Mouse (Mus musculus) liver, embryonic 14.5 days (tissue): Measurements from ENCODE around the gene Ctcf. TPM values are rescaled to one million over a fixed set of nuclear protein-coding genes. Genes with fewer than 3 reads are reported as not detected.

Experiments
- ATAC-seq: fragments of 200-750 bp; cut with Nextera tagmentation; 2 replicates; pipeline ENCODE4 v1.8.0; 2017; ENCODE audit warnings: moderate number of reproducible peaks, mild to moderate bottlenecking, moderate library complexity; ENCODE audit not compliant: insufficient read depth
- DNase-seq, 3 experiments: peaks; one replicate each; pipeline ENCODE4 v3.0.0-alpha.2; 2012 to 2013; ENCODE audit warnings: low read depth in 3 of 3, low spot score in 3 of 3
- H3K27ac ChIP-seq: fragments of 300-500 bp; sonication (generic); 2 replicates; pipeline ENCODE4 v1.5.1; 2014; ENCODE audit warnings: moderate library complexity, mild to moderate bottlenecking, control low read depth, inconsistent platforms
- H3K27me3 ChIP-seq: fragments of 300-500 bp; sonication (generic); 2 replicates; pipeline ENCODE4 v1.6.1; 2014; ENCODE audit warnings: mild to moderate bottlenecking, low read length, moderate library complexity; ENCODE audit not compliant: control insufficient read depth, insufficient read depth
- H3K36me3 ChIP-seq: fragments of 300-500 bp; sonication (generic); replicated peaks from 2 replicates; pipeline ENCODE4 v1.6.1; 2014; ENCODE audit warnings: low read depth; ENCODE audit not compliant: control insufficient read depth, insufficient read depth
- H3K4me1 ChIP-seq, 2 experiments: fragments of 200-500 bp in 1 of 2; fragments of 300-500 bp in 1 of 2; sonication (generic) in 1 of 2; replicated peaks; 2 replicates each; pipeline ENCODE4 v1.6.1; 2012 to 2014; ENCODE audit warnings: antibody characterized with exemption in 1 of 2, inconsistent platforms in 1 of 2, low read length in 1 of 2; ENCODE audit not compliant: control insufficient read depth in 2 of 2, insufficient read depth in 2 of 2
- H3K4me2 ChIP-seq: fragments of 300-500 bp; sonication (generic); 2 replicates; pipeline ENCODE4 v1.6.1; 2014; ENCODE audit warnings: low read depth, mild to moderate bottlenecking, control low read depth, moderate library complexity
- H3K4me3 ChIP-seq, 2 experiments: fragments of 200-500 bp in 1 of 2; fragments of 300-500 bp in 1 of 2; sonication (generic) in 1 of 2; 2 replicates each; pipeline ENCODE4 v1.5.1; 2012 to 2014; ENCODE audit warnings: low read depth in 2 of 2, low read length in 2 of 2, mild to moderate bottlenecking in 2 of 2, control low read depth in 1 of 2, inconsistent platforms in 1 of 2, moderate library complexity in 1 of 2; ENCODE audit not compliant: insufficient read depth in 1 of 2
- H3K9ac ChIP-seq: fragments of 300-500 bp; sonication (generic); replicated peaks from 2 replicates; pipeline ENCODE4 v1.6.1; 2014; ENCODE audit warnings: mild to moderate bottlenecking, control low read depth, moderate library complexity
- H3K9me3 ChIP-seq: fragments of 300-500 bp; sonication (generic); 2 replicates; pipeline ENCODE4 v1.6.1; 2016; ENCODE audit warnings: low read length, mixed read lengths; ENCODE audit not compliant: control insufficient read depth
- CTCF ChIP-seq: IDR thresholded peaks from 2 replicates; pipeline ENCODE4 v1.5.1; 2016; ENCODE audit warnings: antibody characterized with exemption, low read depth, control low read depth
- EP300 ChIP-seq: IDR thresholded peaks from 2 replicates; pipeline ENCODE4 v1.6.1; 2016; ENCODE audit warnings: antibody characterized with exemption, low read depth
- WGBS: fragments of 180-500 bp; shearing (Covaris S2); extraction: QIAGEN DNeasy Blood & Tissue Kit; methylation state at CpG from one replicate; pipeline ENCODE4 v1.1.7; 2014; ENCODE audit not compliant: insufficient replicate concordance; 5-methylcytosine and 5-hydroxymethylcytosine counted together
- polyA plus RNA-seq, 2 experiments: library from polyadenylated mRNA; depleted of rRNA in 1 of 2; stranded (reverse) in 1 of 2; unstranded in 1 of 2; fragments of >200 nt; fragmentation: Nextera tagmentation in 1 of 2; extraction: Ambion mirVana in 1 of 2; gene quantifications; 2 replicates each; pipeline versions ENCODE4 v1.2.1 to v1.2.3; 2012 to 2014

The Ctcf gene
- polyA plus RNA-seq, 2 experiments: 21.1 to 40.9 TPM

DNA sequence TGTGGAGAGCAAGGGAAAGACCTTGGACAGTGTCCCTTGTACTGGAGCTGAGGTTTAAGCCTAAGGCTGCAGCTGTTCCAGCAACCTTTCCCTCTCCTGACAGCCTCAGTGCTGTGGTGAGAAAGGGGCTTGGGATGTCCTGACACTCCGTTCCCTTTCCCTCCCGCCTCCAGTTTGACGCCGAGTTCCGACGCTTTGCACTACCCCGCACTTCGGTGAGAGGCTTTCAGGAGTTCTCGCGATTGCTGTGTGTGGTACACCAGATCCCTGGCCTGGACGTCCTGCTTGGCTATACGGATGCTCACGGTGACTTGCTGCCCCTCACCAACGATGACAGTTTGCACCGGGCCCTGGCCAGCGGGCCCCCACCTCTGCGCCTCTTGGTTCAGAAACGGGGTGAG, 65.6 kb downstream of the Ctcf start:
- peak overlapping the region; percentile 97 for H3K4me2 ChIP-seq
- H3K9me3 ChIP-seq: no peaks in the 10 kb centered on the region
- H3K27ac ChIP-seq: peak overlapping the region; percentile 49
- 0 out of 2 replicates have a peak, but pooled peaks have one; percentile 1 for ATAC-seq
- peak overlapping the region; percentile 61 to 77 for H3K4me3 ChIP-seq
- H3K4me1 ChIP-seq: peaks cover 2 to 17% of the 10 kb centered on the region in 2 experiments; a peak in 3 of 4 replicates
- peak overlapping the region; percentile 57 for H3K9ac ChIP-seq
- no peaks in the 10 kb centered on the region for H3K27me3 ChIP-seq
- DNase-seq: no peak
- TF ChIP-seq EP300: no peak
- no peak for TF ChIP-seq CTCF
- no peaks in the 10 kb centered on the region; the same call in 1 of the 2 replicates for H3K36me3 ChIP-seq
- WGBS: 65% methylated on average over 18 of the region's 18 CpGs

DNA sequence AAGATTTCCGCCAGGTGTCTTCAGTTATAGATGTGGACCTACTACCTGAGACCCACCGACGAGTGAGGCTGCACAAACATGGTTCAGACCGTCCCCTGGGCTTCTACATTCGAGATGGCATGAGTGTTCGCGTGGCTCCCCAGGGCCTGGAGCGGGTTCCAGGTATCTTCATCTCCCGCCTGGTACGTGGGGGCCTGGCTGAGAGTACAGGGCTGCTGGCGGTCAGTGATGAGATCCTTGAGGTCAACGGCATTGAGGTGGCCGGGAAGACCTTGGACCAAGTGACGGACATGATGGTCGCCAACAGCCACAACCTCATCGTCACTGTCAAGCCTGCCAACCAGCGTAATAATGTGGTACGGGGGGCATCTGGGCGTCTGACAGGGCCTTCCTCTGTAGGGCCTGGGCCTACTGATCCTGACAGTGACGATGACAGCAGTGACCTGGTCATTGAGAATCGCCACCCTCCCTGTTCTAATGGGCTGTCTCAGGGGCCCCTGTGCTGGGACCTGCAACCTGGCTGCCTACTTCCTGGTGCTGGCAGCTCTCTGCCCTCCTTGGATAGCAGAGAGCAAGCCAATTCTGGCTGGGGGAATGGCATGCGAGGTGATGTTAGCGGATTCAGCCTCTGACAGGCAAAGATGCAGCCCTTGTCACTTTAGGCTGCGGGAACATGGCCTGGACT, 66.5 kb downstream of the Ctcf start:
- DNase-seq (no peak), ATAC-seq (no peak)
- Histone ChIP-seq H3K9ac (no peak overlapping the region), H3K4me1 (peaks cover 2 to 21% of the 10 kb centered on the region in 2 experiments; a peak in 3 of 4 replicates), H3K9me3 (no peaks in the 10 kb centered on the region), H3K27me3 (no peaks in the 10 kb centered on the region), H3K4me3 (no peak overlapping the region), H3K4me2 (no peak overlapping the region), H3K36me3 (no peaks in the 10 kb centered on the region; the same call in 1 of the 2 replicates), H3K27ac (no peak overlapping the region)
- TF ChIP-seq CTCF: no peak
- TF ChIP-seq EP300: no peak
- 85% methylated on average over 24 of the region's 24 CpGs for WGBS

DNA sequence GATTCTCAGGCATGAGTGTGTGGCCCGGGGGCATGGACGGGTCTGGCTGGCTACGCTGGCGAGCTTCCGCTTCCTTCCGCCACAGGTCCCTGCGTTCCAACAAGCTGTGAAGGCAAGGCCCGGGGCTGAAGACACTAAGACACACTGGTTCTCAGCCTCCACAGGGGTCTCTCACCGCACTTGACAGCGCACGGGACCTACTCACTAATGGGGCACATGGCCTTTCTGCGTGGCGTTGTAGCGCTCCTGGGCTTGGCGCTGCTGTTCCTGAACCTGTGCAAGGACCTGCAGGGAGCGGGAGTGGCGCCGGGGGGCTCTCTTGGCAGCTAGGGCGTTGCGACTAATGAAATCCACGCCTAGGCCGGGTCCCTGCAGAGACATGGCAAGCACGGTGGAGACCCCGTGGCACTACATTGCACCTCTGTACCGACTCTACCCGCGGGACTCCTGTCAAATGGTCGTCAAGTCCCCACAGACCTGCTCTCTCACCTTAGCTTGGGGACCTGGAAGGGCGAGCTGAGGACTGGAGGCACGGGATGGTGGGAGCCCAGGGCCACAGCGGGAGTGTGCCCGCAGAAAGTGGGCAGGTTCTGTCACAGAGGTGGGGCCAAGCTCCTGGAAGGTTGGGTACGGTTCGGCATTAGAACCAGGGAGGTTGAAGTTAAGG, 67.9 kb downstream of the Ctcf start:
- no peak overlapping the region for H3K4me3 ChIP-seq
- ATAC-seq (no peak), DNase-seq (no peak)
- 87% methylated on average over 34 of the region's 34 CpGs for WGBS
- TF ChIP-seq EP300: no peak
- TF ChIP-seq CTCF: no peak
- H3K9me3 ChIP-seq: no peaks in the 10 kb centered on the region
- H3K36me3 ChIP-seq: no peaks in the 10 kb centered on the region
- no peak overlapping the region for H3K4me2 ChIP-seq
- H3K4me1 ChIP-seq: peaks cover 2 to 21% of the 10 kb centered on the region in 2 experiments; a peak in 3 of 4 replicates
- no peak overlapping the region for H3K9ac ChIP-seq
- no peaks in the 10 kb centered on the region for H3K27me3 ChIP-seq
- no peak overlapping the region for H3K27ac ChIP-seq

DNA sequence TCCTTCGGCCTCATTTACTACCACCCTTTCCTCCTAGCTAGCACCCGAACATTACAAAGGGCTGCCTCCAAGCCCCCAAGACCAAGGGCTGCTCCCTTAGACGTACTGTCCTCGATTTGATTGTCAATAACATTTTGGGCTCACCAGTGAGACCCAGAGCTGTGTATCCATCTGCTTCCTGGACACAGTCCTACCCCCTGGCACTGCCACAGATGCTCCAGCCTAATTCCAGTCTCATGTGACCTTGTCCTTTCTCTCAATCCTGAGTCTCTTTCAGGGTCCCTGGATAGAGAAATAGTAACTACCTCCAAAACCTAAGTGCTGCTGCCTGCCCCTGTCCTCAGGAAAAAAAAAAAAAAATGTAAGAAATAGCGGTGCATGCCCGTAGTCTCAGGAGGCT, 68.6 kb downstream of the Ctcf start:
- TF ChIP-seq CTCF (no peak), EP300 (no peak)
- Histone ChIP-seq H3K9ac (no peak overlapping the region), H3K36me3 (no peaks in the 10 kb centered on the region), H3K27me3 (no peaks in the 10 kb centered on the region), H3K4me3 (no peak overlapping the region), H3K4me1 (peaks cover 2 to 20% of the 10 kb centered on the region in 2 experiments; a peak in 3 of 4 replicates), H3K9me3 (no peaks in the 10 kb centered on the region), H3K4me2 (no peak overlapping the region), H3K27ac (no peak overlapping the region)
- WGBS: 73% methylated on average over 6 of the region's 6 CpGs
- ATAC-seq: no peak
- no peak for DNase-seq

DNA sequence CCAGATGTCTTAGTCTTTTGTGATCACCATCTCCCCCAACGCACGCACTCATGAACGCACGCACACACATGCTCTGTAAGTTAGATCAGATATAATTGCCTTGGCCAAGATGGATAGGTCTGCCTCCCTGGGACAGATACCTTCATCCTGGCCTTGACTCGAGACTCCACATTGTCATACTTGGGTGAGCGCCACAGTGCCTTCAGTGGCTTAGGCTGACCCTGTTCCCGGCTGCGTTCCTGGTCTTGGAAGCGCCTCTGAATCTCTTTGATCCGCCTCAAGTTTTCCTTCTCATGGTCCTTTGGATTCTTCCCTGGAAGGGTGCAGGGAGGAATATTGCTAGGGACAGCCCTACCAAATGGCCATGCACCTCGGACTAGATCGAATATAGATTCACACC, 70.1 kb downstream of the Ctcf start:
- Histone ChIP-seq H3K4me3 (no peak overlapping the region), H3K4me1 (peaks cover 2 to 16% of the 10 kb centered on the region in 2 experiments; a peak in 3 of 4 replicates), H3K9me3 (no peaks in the 10 kb centered on the region), H3K27me3 (no peaks in the 10 kb centered on the region), H3K27ac (no peak overlapping the region), H3K4me2 (no peak overlapping the region; the same call in 1 of the 2 replicates), H3K36me3 (no peaks in the 10 kb centered on the region), H3K9ac (no peak overlapping the region)
- no peak for TF ChIP-seq EP300
- TF ChIP-seq CTCF: no peak
- 72% methylated on average over 12 of the region's 12 CpGs for WGBS
- no peak for DNase-seq
- no peak for ATAC-seq
